Mouse (Mus musculus) liver, embryonic 18 days (tissue): ENCODE measurements around the gene Tmx2. TPM values are rescaled to one million over a fixed set of nuclear protein-coding genes. Genes with fewer than 3 reads are reported as not detected.

Experiments used
- polyA plus RNA-seq: library from polyadenylated mRNA; depleted of rRNA; stranded (reverse); fragments of >200 nt; gene quantifications from 2 replicates; pipeline ENCODE4 v1.2.3, GENCODE M21; 2012; rRNA removed

Tmx2 gene
- 27.7 and 33.4 TPM in 2 replicates for polyA plus RNA-seq

GRCm38 (mm10) chr2:84679016-84679415 lies at the start of gene Tmx2:
Gene Tmx2, minus strand, starts transcription at chr2:84679140.

GRCm38 (mm10) chr2:84727172-84727858 lies 48.4 kb upstream of the Tmx2 start, which contains the start of gene Clp1:
Gene Clp1, minus strand, starts transcription at chr2:84727350.

DNA sequence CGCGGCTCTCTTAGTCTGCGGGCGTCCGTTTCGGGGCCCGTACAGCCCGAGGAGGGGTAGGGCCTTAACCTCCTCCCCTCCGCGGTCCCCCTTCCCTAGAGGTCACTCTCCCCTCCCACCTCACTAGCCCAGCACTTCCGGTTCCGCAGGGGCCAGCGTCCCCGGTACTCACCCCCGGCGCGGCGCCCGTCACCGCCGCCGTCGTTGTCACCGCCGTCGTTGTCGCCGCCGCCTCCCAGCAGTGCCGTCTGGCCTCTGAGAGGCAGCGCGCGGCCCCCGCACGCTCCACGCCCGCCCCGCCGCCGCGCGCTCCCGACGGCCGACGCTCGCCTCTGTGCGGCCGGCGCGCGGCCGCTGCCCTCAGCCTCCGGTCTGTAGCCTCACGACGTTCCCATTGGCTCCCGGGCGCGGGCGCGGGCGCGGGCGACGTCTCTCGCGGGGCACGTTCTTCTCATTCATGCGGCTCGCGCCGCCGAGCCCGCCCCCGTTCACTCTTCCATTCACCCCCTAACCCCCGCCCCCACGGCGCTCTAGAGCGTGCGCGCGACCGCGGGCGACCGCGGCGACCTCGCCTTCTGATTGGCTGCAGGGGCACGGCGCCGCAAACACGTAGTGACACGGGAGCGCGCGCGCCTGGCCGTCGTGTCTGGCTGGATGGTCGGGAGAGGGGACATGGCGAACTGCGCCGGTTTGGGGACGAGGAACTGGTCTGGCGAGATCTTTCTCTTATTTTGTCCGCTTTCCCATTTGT lies 36.0 kb upstream of the Tmx2 start, which contains the start of gene Zdhhc5:
Zdhhc5 (minus strand) TSS at position 370 of the 751 bp plus-strand sequence.

GRCm38 (mm10) chr2:84677968-84678880 lies 716 bp downstream of the Tmx2 start, which contains the start of the genes Gm28635 and Med19:
Gene Gm28635, minus strand, starts transcription at chr2:84678041.
Gene Med19, plus strand, starts transcription at chr2:84678402.

GRCm38 (mm10) chr2:84670569-84670933 lies 8.4 kb downstream of the Tmx2 start, which contains the start of gene Selenoh:
Gene Selenoh, minus strand, starts transcription at chr2:84670770.

GRCm38 (mm10) chr2:84658806-84659205 lies 20.1 kb downstream of the Tmx2 start, which contains the start of gene Btbd18:
Gene Btbd18, plus strand, starts transcription at chr2:84659079.

DNA sequence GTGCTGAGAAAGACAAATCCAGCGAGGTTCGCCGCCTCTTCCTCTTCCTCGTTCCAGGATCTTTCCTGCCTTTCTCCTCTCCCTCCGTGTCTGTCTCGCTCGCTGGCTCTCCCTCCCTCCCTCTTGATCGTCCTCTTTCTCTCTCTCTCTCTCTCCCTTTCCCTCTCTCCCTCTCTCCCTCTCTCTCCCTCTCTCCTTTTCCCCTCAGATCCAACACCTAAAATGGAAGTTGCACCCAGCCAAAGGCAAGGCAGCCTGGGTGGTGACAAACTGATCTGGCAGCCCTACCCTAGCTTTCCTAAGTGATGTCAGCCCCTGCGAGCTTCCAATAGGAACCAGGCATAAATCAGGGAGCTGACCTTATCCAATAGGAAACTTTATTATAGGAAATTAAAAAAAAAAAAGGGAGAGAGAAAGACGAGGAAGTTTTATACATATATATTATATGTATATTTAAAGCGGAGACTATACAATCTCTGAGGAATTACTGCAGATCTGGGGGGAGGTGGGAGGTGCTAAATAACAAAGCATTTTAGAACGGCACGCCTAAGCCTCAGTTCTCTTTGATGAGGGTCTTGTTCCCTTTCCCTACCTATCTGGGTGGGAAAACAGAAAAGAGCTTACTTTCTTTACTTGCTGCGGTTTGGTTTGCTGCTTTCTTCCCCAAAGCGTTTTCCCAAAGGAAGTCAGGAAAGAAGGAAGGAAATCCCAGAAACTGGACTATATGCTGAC lies 28.3 kb downstream of the Tmx2 start, which contains the start of gene Ctnnd1:
Ctnnd1 (minus strand) TSS at position 302 of the 732 bp plus-strand sequence.

Other genes starting within 250 kb of the Tmx2 start
- 11.6 and 11.8 TPM in 2 replicates for gene Tfpi, start 202.4 kb downstream of the Tmx2 start, polyA plus RNA-seq
- gene Ctnnd1, start 28.4 kb downstream of the Tmx2 start, polyA plus RNA-seq, result 21.0 and 23.7 TPM in 2 replicates
- 0.01 and 0.02 TPM in 2 replicates for gene Btbd18, start 20.1 kb downstream of the Tmx2 start, polyA plus RNA-seq
- 51.1 and 54.1 TPM in 2 replicates for gene Selenoh, start 8.4 kb downstream of the Tmx2 start, polyA plus RNA-seq
- not detected in 2 replicates for gene Gm28635, start 1.1 kb downstream of the Tmx2 start, polyA plus RNA-seq
- 8.1 and 8.5 TPM in 2 replicates for gene Med19, start 738 bp downstream of the Tmx2 start, polyA plus RNA-seq
- 15.4 and 16.1 TPM in 2 replicates for gene Zdhhc5, start 36.0 kb upstream of the Tmx2 start, polyA plus RNA-seq
- gene Clp1, start 48.2 kb upstream of the Tmx2 start, polyA plus RNA-seq, result 16.4 and 19.7 TPM in 2 replicates
- 69.8 and 81.8 TPM in 2 replicates for gene Ypel4, start 54.9 kb upstream of the Tmx2 start, polyA plus RNA-seq
- 1.7 and 1.9 TPM in 2 replicates for gene Gm19426, start 64.5 kb upstream of the Tmx2 start, polyA plus RNA-seq
- 247 and 273 TPM in 2 replicates for gene Serping1, start 96.3 kb upstream of the Tmx2 start, polyA plus RNA-seq
- 294 and 350 TPM in 2 replicates for gene Ube2l6, start 119.7 kb upstream of the Tmx2 start, polyA plus RNA-seq
- gene Smtnl1, start 143.5 kb upstream of the Tmx2 start, polyA plus RNA-seq, result 0.08 and 0.12 TPM in 2 replicates
- gene Timm10, start 147.9 kb upstream of the Tmx2 start, polyA plus RNA-seq, result 39.7 and 45.9 TPM in 2 replicates
- 79.7 and 85.8 TPM in 2 replicates for gene Slc43a1, start 159.7 kb upstream of the Tmx2 start, polyA plus RNA-seq
- gene Rtn4rl2, start 207.6 kb upstream of the Tmx2 start, polyA plus RNA-seq, result 0.08 and 0.09 TPM in 2 replicates